Mouse (Mus musculus): ENCODE results near the gene Dock1. TPM values are rescaled to one million over a fixed set of nuclear protein-coding genes. Genes with fewer than 3 reads are reported as not detected.

Dock1 gene
- total and polyA plus RNA-seq, 3 experiments, result not detected

DNA sequence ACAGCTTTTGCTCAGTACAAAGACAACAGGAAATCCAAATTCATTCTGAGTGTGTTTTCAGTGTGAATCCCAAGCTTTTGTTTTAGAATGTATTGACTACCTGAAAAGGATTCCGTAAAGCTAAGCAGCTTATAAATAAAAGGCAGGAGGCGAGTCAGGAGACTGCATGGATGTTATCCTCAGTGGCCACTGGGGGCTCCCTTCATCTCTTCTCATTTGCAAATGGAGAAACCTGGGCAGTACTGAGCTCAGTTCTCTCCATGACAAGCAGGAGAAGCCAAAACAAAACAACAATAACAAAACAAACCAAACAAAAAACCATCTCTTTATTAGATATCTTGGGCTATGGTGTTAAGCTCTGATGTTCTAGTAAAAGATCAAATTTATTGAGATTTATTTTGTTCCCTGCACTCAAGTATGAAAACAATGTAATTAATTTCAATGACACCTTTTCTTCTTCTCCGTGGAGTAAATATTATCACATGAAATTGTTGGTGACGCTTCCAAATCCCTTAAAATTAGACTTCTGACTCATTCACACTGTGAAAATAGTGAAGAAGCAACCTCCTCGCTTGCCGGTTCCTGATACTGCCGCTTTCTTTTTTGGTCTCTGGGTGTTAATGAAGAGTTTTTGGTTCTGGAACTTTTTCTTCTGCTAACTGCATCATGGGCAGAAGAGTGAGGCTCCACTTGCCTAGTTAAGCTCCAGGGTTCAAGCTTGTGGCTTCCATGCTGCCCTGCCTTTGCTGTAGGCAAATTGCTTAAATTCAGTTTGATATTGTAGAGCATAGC, 275.7 kb downstream of the Dock1 start:
- ATAC-seq (ENCODE audit: extremely low read depth, insufficient number of reproducible peaks, low FRiP score, poor library complexity, severe bottlenecking) (no peak), DNase-seq (ENCODE audit: low spot score) (no peak)
- no peaks in the 10 kb centered on the region for H3K36me3 ChIP-seq (replicated peaks)
- H3K9me3 ChIP-seq (replicated peaks), result peaks cover 49% of the 10 kb centered on the region
- no peak overlapping the region for H3K4me3 ChIP-seq (ENCODE audit: low read depth, low read length)
- H3K27me3 ChIP-seq (ENCODE audit: insufficient read depth, low read length), result no peaks in the 10 kb centered on the region
- no peaks in the 10 kb centered on the region for H3K4me1 ChIP-seq (ENCODE audit: insufficient read depth, low read depth, low read length)
- TF ChIP-seq GATA1 (IDR thresholded peaks at IDR 0.05; ENCODE audit: borderline replicate concordance, low read length) (no peak), CTCF (IDR thresholded peaks at IDR 0.05; ENCODE audit: low read depth, low read length) (no peak), GATA2 (IDR thresholded peaks at IDR 0.05; ENCODE audit: borderline replicate concordance, low read depth, low read length) (no peak), POLR2AphosphoS5 (IDR thresholded peaks at IDR 0.05; ENCODE audit: insufficient replicate concordance, low read depth, low read length) (no peak), TAL1 (conservative IDR thresholded peaks at IDR 0.05; ENCODE audit: low read depth, low read length) (no peak)

DNA sequence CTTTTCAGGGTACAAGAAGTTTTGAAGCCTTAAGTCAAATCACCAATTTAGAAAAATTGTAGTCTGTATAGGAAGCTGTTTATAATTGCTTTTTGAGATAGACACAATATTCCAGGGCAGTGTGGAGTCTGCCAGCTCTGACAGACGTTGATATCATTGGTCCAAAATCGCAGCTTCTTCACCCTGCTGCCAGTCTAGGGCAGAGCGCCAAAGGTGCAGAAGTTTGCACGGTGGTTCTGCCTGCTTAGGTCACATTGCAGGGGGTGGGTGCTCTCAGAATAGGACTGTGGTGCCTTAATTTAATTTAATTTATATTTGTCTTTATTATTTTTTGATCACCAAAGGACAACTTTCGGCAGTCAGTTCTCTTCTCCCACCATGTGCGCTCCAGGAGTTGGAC, 288.6 kb downstream of the Dock1 start:
- ATAC-seq (ENCODE audit: extremely low read depth, insufficient number of reproducible peaks, low FRiP score, poor library complexity, severe bottlenecking) (no peak), DNase-seq (ENCODE audit: low spot score) (no peak)
- no peak for TF ChIP-seq TAL1 (conservative IDR thresholded peaks at IDR 0.05; ENCODE audit: low read depth, low read length)
- no peak for TF ChIP-seq GATA1 (IDR thresholded peaks at IDR 0.05; ENCODE audit: borderline replicate concordance, low read length)
- Histone ChIP-seq H3K9me3 (replicated peaks) (peaks cover 63% of the 10 kb centered on the region), H3K27me3 (ENCODE audit: insufficient read depth, low read length) (no peaks in the 10 kb centered on the region), H3K4me3 (ENCODE audit: low read depth, low read length) (no peak overlapping the region), H3K36me3 (replicated peaks) (no peaks in the 10 kb centered on the region), H3K4me1 (ENCODE audit: insufficient read depth, low read depth, low read length) (no peaks in the 10 kb centered on the region)

GRCm38 (mm10) chr7:134960871-134961270, 290.4 kb downstream of the Dock1 start:
- Histone ChIP-seq H3K27me3 (ENCODE audit: insufficient read depth, low read length) (no peaks in the 10 kb centered on the region), H3K9me3 (replicated peaks) (peaks cover 64% of the 10 kb centered on the region), H3K4me1 (ENCODE audit: insufficient read depth, low read depth, low read length) (no peaks in the 10 kb centered on the region), H3K36me3 (replicated peaks) (no peaks in the 10 kb centered on the region), H3K4me3 (ENCODE audit: low read depth, low read length) (no peak overlapping the region)
- DNase-seq (ENCODE audit: low spot score) (no peak), ATAC-seq (ENCODE audit: extremely low read depth, insufficient number of reproducible peaks, low FRiP score, poor library complexity, severe bottlenecking) (no peak)
- TF ChIP-seq CTCF (IDR thresholded peaks at IDR 0.05; ENCODE audit: low read depth, low read length) (no peak), GATA2 (IDR thresholded peaks at IDR 0.05; ENCODE audit: borderline replicate concordance, low read depth, low read length) (no peak), POLR2AphosphoS5 (IDR thresholded peaks at IDR 0.05; ENCODE audit: insufficient replicate concordance, low read depth, low read length) (no peak), GATA1 (IDR thresholded peaks at IDR 0.05; ENCODE audit: borderline replicate concordance, low read length) (no peak), TAL1 (conservative IDR thresholded peaks at IDR 0.05; ENCODE audit: low read depth, low read length) (no peak)

DNA sequence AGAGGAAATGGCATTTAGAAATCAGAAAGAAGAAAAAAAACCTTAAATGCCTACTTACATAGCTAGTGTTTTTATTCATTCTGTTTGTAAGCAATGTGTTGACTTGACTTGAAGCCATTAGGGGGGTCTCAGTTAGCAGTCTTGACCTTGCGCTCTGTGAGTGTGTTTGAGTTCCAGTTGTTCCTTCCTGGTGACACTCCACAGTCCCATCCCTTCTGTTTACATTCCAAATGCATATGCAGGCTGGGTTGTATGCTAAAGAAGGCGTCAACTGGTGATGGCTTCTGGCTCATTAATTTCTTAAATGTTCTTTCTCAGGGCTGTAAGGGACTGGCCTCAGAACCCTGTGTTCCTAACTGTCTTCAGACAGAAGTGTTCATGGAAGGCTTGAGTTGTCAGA, 291.2 kb downstream of the Dock1 start:
- ATAC-seq (ENCODE audit: extremely low read depth, insufficient number of reproducible peaks, low FRiP score, poor library complexity, severe bottlenecking), result no peak
- no peaks in the 10 kb centered on the region for H3K27me3 ChIP-seq (ENCODE audit: insufficient read depth, low read length)
- peaks cover 62% of the 10 kb centered on the region for H3K9me3 ChIP-seq (replicated peaks)
- no peak overlapping the region for H3K4me3 ChIP-seq (ENCODE audit: low read depth, low read length)
- TF ChIP-seq GATA2 (IDR thresholded peaks at IDR 0.05; ENCODE audit: borderline replicate concordance, low read depth, low read length) (no peak), GATA1 (IDR thresholded peaks at IDR 0.05; ENCODE audit: borderline replicate concordance, low read length) (no peak), TAL1 (conservative IDR thresholded peaks at IDR 0.05; ENCODE audit: low read depth, low read length) (no peak), POLR2AphosphoS5 (IDR thresholded peaks at IDR 0.05; ENCODE audit: insufficient replicate concordance, low read depth, low read length) (no peak), CTCF (IDR thresholded peaks at IDR 0.05; ENCODE audit: low read depth, low read length) (no peak)
- H3K36me3 ChIP-seq (replicated peaks), result no peaks in the 10 kb centered on the region
- H3K4me1 ChIP-seq (ENCODE audit: insufficient read depth, low read depth, low read length), result no peaks in the 10 kb centered on the region
- no peak for DNase-seq (ENCODE audit: low spot score)

GRCm38 (mm10) chr7:134990244-134990643, 319.8 kb downstream of the Dock1 start:
- H3K36me3 ChIP-seq (replicated peaks), result no peaks in the 10 kb centered on the region
- no peaks in the 10 kb centered on the region for H3K27me3 ChIP-seq (ENCODE audit: insufficient read depth, low read length)
- DNase-seq (ENCODE audit: low spot score) (no peak), ATAC-seq (ENCODE audit: extremely low read depth, insufficient number of reproducible peaks, low FRiP score, poor library complexity, severe bottlenecking) (no peak)
- no peak overlapping the region for H3K4me3 ChIP-seq (ENCODE audit: low read depth, low read length)
- TF ChIP-seq TAL1 (conservative IDR thresholded peaks at IDR 0.05; ENCODE audit: low read depth, low read length), result no peak
- no peak for TF ChIP-seq GATA2 (IDR thresholded peaks at IDR 0.05; ENCODE audit: borderline replicate concordance, low read depth, low read length)
- no peak for TF ChIP-seq POLR2AphosphoS5 (IDR thresholded peaks at IDR 0.05; ENCODE audit: insufficient replicate concordance, low read depth, low read length)
- TF ChIP-seq GATA1 (IDR thresholded peaks at IDR 0.05; ENCODE audit: borderline replicate concordance, low read length), result no peak
- no peak for TF ChIP-seq CTCF (IDR thresholded peaks at IDR 0.05; ENCODE audit: low read depth, low read length)
- H3K9me3 ChIP-seq (replicated peaks), result peaks cover 51% of the 10 kb centered on the region
- no peaks in the 10 kb centered on the region for H3K4me1 ChIP-seq (ENCODE audit: insufficient read depth, low read depth, low read length)

DNA sequence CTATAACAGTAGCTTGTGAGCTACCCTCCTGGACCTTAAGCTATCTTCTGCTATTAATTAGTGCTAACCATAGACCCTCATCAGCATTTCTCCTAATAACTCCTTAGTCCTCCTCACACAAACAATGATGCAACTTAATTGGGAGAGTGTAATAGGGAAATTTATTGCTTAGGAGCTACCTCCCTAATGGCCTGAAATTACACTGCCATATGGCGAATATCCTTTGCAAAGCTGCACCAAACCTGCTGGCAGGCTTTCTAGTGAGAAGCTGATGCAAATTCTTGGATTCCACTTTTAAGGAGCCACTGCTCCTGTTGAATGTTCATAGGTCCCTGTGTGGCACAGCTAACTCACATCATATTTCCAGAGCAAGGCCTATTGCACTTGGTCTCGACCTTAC, 320.5 kb downstream of the Dock1 start:
- ATAC-seq (ENCODE audit: extremely low read depth, insufficient number of reproducible peaks, low FRiP score, poor library complexity, severe bottlenecking) (no peak), DNase-seq (ENCODE audit: low spot score) (no peak)
- TF ChIP-seq TAL1 (conservative IDR thresholded peaks at IDR 0.05; ENCODE audit: low read depth, low read length), result no peak
- no peaks in the 10 kb centered on the region for H3K4me1 ChIP-seq (ENCODE audit: insufficient read depth, low read depth, low read length)
- no peaks in the 10 kb centered on the region for H3K36me3 ChIP-seq (replicated peaks)
- H3K27me3 ChIP-seq (ENCODE audit: insufficient read depth, low read length), result no peaks in the 10 kb centered on the region
- H3K4me3 ChIP-seq (ENCODE audit: low read depth, low read length), result no peak overlapping the region
- H3K9me3 ChIP-seq (replicated peaks), result peaks cover 49% of the 10 kb centered on the region
